8 mouse cellular contexts compared by ENCODE assay signal in the genomic region with DNA sequence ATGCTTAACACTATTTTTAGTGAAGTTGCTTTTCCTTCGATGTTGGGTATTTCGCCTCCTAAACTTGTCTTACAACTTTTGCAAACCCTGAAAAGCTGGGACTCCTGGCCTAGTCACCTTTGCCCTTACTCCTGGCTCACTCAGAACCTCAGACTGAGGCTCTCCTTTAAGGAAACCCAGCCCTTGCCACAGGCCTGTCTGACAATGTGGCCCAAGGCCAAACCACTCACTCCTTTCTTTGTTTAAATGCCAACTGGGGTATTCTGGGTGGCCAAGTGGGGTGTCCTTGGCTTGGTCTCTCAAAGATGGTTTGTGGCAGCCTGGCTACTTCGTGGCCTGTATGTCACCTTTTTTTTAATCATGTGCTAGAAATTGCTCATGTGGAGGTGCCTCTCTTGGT. TPM values are rescaled to one million over a fixed set of nuclear protein-coding genes. Genes with fewer than 3 reads are reported as not detected.
DNase-seq lines count a peak whose midpoint lies in the region; ATAC-seq and TF ChIP-seq lines count a peak whose summit lies in the region.

No protein-coding gene starts in this region.

- intact Hi-C loops in heart, adult 2 months (cut with DNase I), result no loop called here
- intact Hi-C loops in heart, postnatal 36 days (cut with DNase I), result loop anchor here (2.0 kb wide), 1 partner anchor 54 kb away; a partner anchor contains a TSS

- H3K27me3 ChIP-seq in heart, adult 2 months (ENCODE audit: control insufficient read depth, insufficient read depth, low read length), result no peaks in the 10 kb centered on the region
- H3K27me3 ChIP-seq in forebrain, embryonic 11.5 days (ENCODE audit: control insufficient read depth, insufficient read depth, low read length), result no peaks in the 10 kb centered on the region

- H3K4me2 ChIP-seq in forebrain, embryonic 11.5 days (ENCODE audit: low read depth, low read length, severe bottlenecking), result peak overlapping the region; percentile 66

- H3K4me3 ChIP-seq in heart, adult 2 months, result peak overlapping the region; percentile 74; the same call in 1 of the 2 replicates
- H3K4me3 ChIP-seq in ES-E14 (ENCODE audit: insufficient read depth in 1 of 2, low read depth in 1 of 2, low read length in 2 of 2, poor library complexity in 1 of 2, severe bottlenecking in 1 of 2) (peak overlapping the region; percentile 83 to 99), macrophage (ENCODE audit: inconsistent target) (peak overlapping the region; percentile 83)
- peak overlapping the region; percentile 96 for H3K4me3 ChIP-seq in forebrain, embryonic 11.5 days (ENCODE audit: low read depth, low read length)

- H3K79me2 ChIP-seq in heart, adult 2 months (replicated peaks; ENCODE audit: control insufficient read depth, insufficient read depth, low read length), result no peaks in the 10 kb centered on the region
- H3K79me2 ChIP-seq in macrophage (ENCODE audit: inconsistent target), result peaks cover 43% of the 10 kb centered on the region

- no peak overlapping the region for H3K9ac ChIP-seq in heart, adult 2 months (ENCODE audit: low read depth, low read length)
- peak overlapping the region; percentile 39 for H3K9ac ChIP-seq in ES-E14 (ENCODE audit: insufficient read depth, low read depth, low read length, poor library complexity, severe bottlenecking)
- peak overlapping the region; percentile 97 for H3K9ac ChIP-seq in forebrain, embryonic 11.5 days (ENCODE audit: low read length)

- WGBS in heart, adult 2 months, result 18% methylated on average over 3 of the region's 3 CpGs
- whole genome bisulfite sequencing in forebrain, embryonic 11.5 days, result 7% methylated on average over 3 of the region's 3 CpGs
- 0% methylated on average over 3 of the region's 3 CpGs for WGBS in macrophage (ENCODE audit: missing documents)

- ATAC-seq in forebrain, embryonic 11.5 days (replicated peaks; ENCODE audit: low FRiP score), result no peak

- no peak for TF ChIP-seq CTCF in heart, adult 2 months (IDR thresholded peaks at IDR 0.05)

- in situ Hi-C loops in ES-E14 (cut with MboI; ENCODE audit: low sequenced_read_pairs in 2 of 2, unreplicated experiment in 2 of 2), result loop anchor here in 1 of 2 experiments (25.0 kb wide), 1 partner anchor 211 kb away; no protein-coding TSS in a partner anchor

- H3K27ac ChIP-seq in heart, adult 2 months, result no peak overlapping the region; the same call in 1 of the 2 replicates
- H3K27ac ChIP-seq in ES-E14 (ENCODE audit: insufficient read depth, low read depth, low read length, poor library complexity, severe bottlenecking) (no peak overlapping the region), macrophage (peak overlapping the region; percentile 53)
- H3K27ac ChIP-seq in forebrain, embryonic 11.5 days (ENCODE audit: low read depth, low read length), result peak overlapping the region; percentile 87; the same call in 1 of the 2 replicates

- H3K36me3 ChIP-seq in heart, adult 2 months (ENCODE audit: control insufficient read depth, insufficient read depth, low read length), result peaks cover 3% of the 10 kb centered on the region
- peaks cover 31% of the 10 kb centered on the region for H3K36me3 ChIP-seq in ES-E14 (ENCODE audit: control insufficient read depth, insufficient read depth, low read length, poor library complexity, severe bottlenecking)
- peaks cover 23% of the 10 kb centered on the region for H3K36me3 ChIP-seq in forebrain, embryonic 11.5 days (ENCODE audit: control insufficient read depth, insufficient read depth, low read length)
- H3K36me3 ChIP-seq in macrophage (ENCODE audit: inconsistent target), result peaks cover 21% of the 10 kb centered on the region

- TF ChIP-seq EP300 in heart, adult 2 months (IDR thresholded peaks at IDR 0.05; ENCODE audit: insufficient read depth, low read depth, low read length), result no peak

- H3K9me3 ChIP-seq in ES-E14 (ENCODE audit: control insufficient read depth, insufficient read depth, low read depth, low read length), result no peaks in the 10 kb centered on the region
- no peaks in the 10 kb centered on the region for H3K9me3 ChIP-seq in forebrain, embryonic 11.5 days (ENCODE audit: control insufficient read depth, low read length)

- H3K4me1 ChIP-seq in heart, adult 2 months (ENCODE audit: control insufficient read depth, insufficient read depth, low read length), result no peaks in the 10 kb centered on the region
- H3K4me1 ChIP-seq in ES-E14 (ENCODE audit: control insufficient read depth in 2 of 2, insufficient read depth in 2 of 2, low read length in 2 of 2, poor library complexity in 1 of 2), result peaks cover 4 to 11% of the 10 kb centered on the region in 2 experiments; a peak in 2 of 4 replicates
- no peaks in the 10 kb centered on the region for H3K4me1 ChIP-seq in forebrain, embryonic 11.5 days (replicated peaks; ENCODE audit: control insufficient read depth, insufficient read depth, low read length)

- no peak for DNase-seq in heart, adult 2 months
- no peak for DNase-seq in heart, postnatal 36 days
- DNase-seq in ES-E14 (ENCODE audit: low read depth, low spot score), result no peak
- DNase-seq in forebrain, embryonic 11.5 days (ENCODE audit: low spot score), result no peak
- DNase-seq in kidney, adult 8-10 months, result peak; percentile 37 to 45
- DNase-seq in layer of hippocampus, adult 8-10 months (ENCODE audit: low spot score in 2 of 2), result no peak
- no peak for DNase-seq in gastrocnemius, postnatal 4 days (ENCODE audit: low spot score in 2 of 2)

- TF ChIP-seq POLR2A in heart, adult 2 months (IDR thresholded peaks at IDR 0.05; ENCODE audit: insufficient read depth, low read depth, low read length), result no peak

TF ChIP-seq in ES-E14, 5 proteins besides CTCF, POLR2A, EP300 and RAD21:
- TF ChIP-seq MAFK (IDR thresholded peaks at IDR 0.05; ENCODE audit: insufficient read depth, low read depth, low read length) (no peak), ZNF384 (IDR thresholded peaks at IDR 0.05; ENCODE audit: low read depth, low read length) (no peak), CHD2 (IDR thresholded peaks at IDR 0.05; ENCODE audit: low read depth, low read length) (no peak), ZC3H11A (IDR thresholded peaks at IDR 0.05; ENCODE audit: borderline replicate concordance, low read depth, low read length) (no peak), HCFC1 (IDR thresholded peaks at IDR 0.05; ENCODE audit: borderline replicate concordance, insufficient read depth, low read length) (no peak)
TF ChIP-seq in ES-E14: peak in this region for 0.

RNA-seq across cellular contexts. Expression of a gene that starts 1.4 kb away (rescaled TPM):
- 1 to 10 TPM; 4.4 to 4.9 TPM for total RNA-seq in heart, adult 2 months (2021)
- 2.1 and 2.8 TPM in 2 replicates for polyA plus RNA-seq in heart, adult 2 months (2012; rRNA removed)
- total RNA-seq in heart, postnatal 36 days (2021), result 1 to 10 TPM; 4.4 to 6.3 TPM
- 48.5 and 58.3 TPM in 2 replicates for total RNA-seq in ES-E14 (2012; rRNA removed)
- 42.3 and 45.8 TPM in 2 replicates for polyA plus RNA-seq in forebrain, embryonic 11.5 days (2014; fragmentation: Nextera tagmentation; extraction: Ambion mirVana)
- 10 to 100 TPM in 16 of 26 experiments, 1 to 10 TPM in 10; 3.1 to 26.5 (median 13.8) TPM for total RNA-seq in macrophage (2018; cell fraction: chromatin; rRNA removed)
- total RNA-seq in macrophage (2018; cell fraction: cytosol; rRNA removed), result 1 to 10 TPM; 2.9 to 8.6 (median 7.4) TPM
- 10 to 100 TPM in 12 of 26 experiments, 1 to 10 TPM in 14; 3.0 to 35.4 (median 8.7) TPM for total RNA-seq in macrophage (2018; cell fraction: nucleus; rRNA removed)
- 6.2 to 15.8 TPM (median 6.5 TPM) in 3 replicates for polyA plus RNA-seq in macrophage (2018)
- total RNA-seq in layer of hippocampus, adult 8-10 months (2022), result 1 to 10 TPM; 5.1 to 7.7 (median 6.4) TPM
- 10 to 100 TPM; 13.9 TPM for total RNA-seq in gastrocnemius, postnatal 4 days (2021)

RNA-seq across cellular contexts. Expression of a gene that starts 27.3 kb away (rescaled TPM):
- total RNA-seq in heart, adult 2 months (2021), result not detected
- 0.35 and 1.5 TPM in 2 replicates for polyA plus RNA-seq in heart, adult 2 months (2012; rRNA removed)
- not detected for total RNA-seq in heart, postnatal 36 days (2021)
- total RNA-seq in ES-E14 (2012; rRNA removed), result not detected in 2 replicates
- 0.44 TPM in 1 of 2 replicates, not detected in the other for polyA plus RNA-seq in forebrain, embryonic 11.5 days (2014; fragmentation: Nextera tagmentation; extraction: Ambion mirVana)
- total RNA-seq in macrophage (2018; cell fraction: chromatin; rRNA removed), result not detected
- 1 to 10 TPM in 2 of 26 experiments, under 1 TPM in 23, not detected in 1; 0.26 to 2.0 (median 0.61) TPM for total RNA-seq in macrophage (2018; cell fraction: cytosol; rRNA removed)
- not detected for total RNA-seq in macrophage (2018; cell fraction: nucleus; rRNA removed)
- polyA plus RNA-seq in macrophage (2018), result 0.67 to 1.3 TPM in 2 of 3 replicates, not detected in the other
- not detected for total RNA-seq in layer of hippocampus, adult 8-10 months (2022)
- 1 to 10 TPM in 1 of 2 experiments, under 1 TPM in 1; 0.39 to 1.4 TPM for total RNA-seq in gastrocnemius, postnatal 4 days (2021)

RNA-seq across cellular contexts. Expression of a gene that starts 44.2 kb away (rescaled TPM):
- 10 to 100 TPM; 20.1 to 20.6 TPM for total RNA-seq in heart, adult 2 months (2021)
- 31.0 and 43.0 TPM in 2 replicates for polyA plus RNA-seq in heart, adult 2 months (2012; rRNA removed)
- 10 to 100 TPM; 17.9 to 18.5 TPM for total RNA-seq in heart, postnatal 36 days (2021)
- 37.7 and 46.5 TPM in 2 replicates for total RNA-seq in ES-E14 (2012; rRNA removed)
- polyA plus RNA-seq in forebrain, embryonic 11.5 days (2014; fragmentation: Nextera tagmentation; extraction: Ambion mirVana), result 98.6 and 105 TPM in 2 replicates
- 10 to 100 TPM in 18 of 26 experiments, 1 to 10 TPM in 8; 1.9 to 24.8 (median 11.6) TPM for total RNA-seq in macrophage (2018; cell fraction: chromatin; rRNA removed)
- total RNA-seq in macrophage (2018; cell fraction: cytosol; rRNA removed), result 10 to 100 TPM in 24 of 26 experiments, 1 to 10 TPM in 2; 8.0 to 22.8 (median 15.2) TPM
- 10 to 100 TPM in 11 of 26 experiments, 1 to 10 TPM in 15; 4.5 to 19.4 (median 9.4) TPM for total RNA-seq in macrophage (2018; cell fraction: nucleus; rRNA removed)
- polyA plus RNA-seq in macrophage (2018), result 12.4 to 23.1 TPM (median 13.3 TPM) in 3 replicates
- total RNA-seq in layer of hippocampus, adult 8-10 months (2022), result 10 to 100 TPM; 11.7 to 15.0 (median 14.4) TPM
- total RNA-seq in gastrocnemius, postnatal 4 days (2021), result 10 to 100 TPM; 24.2 to 30.3 TPM

RNA-seq across cellular contexts. Expression of a gene that starts 54.5 kb away (rescaled TPM):
- 100 to 1,000 TPM; 279 to 331 TPM for total RNA-seq in heart, adult 2 months (2021)
- 172 and 183 TPM in 2 replicates for polyA plus RNA-seq in heart, adult 2 months (2012; rRNA removed)
- total RNA-seq in heart, postnatal 36 days (2021), result 100 to 1,000 TPM; 316 to 318 TPM
- total RNA-seq in ES-E14 (2012; rRNA removed), result 56.7 and 61.4 TPM in 2 replicates
- 76.2 and 77.7 TPM in 2 replicates for polyA plus RNA-seq in forebrain, embryonic 11.5 days (2014; fragmentation: Nextera tagmentation; extraction: Ambion mirVana)
- 100 to 1,000 TPM; 148 to 574 (median 186) TPM for total RNA-seq in macrophage (2018; cell fraction: chromatin; rRNA removed)
- total RNA-seq in macrophage (2018; cell fraction: cytosol; rRNA removed), result 100 to 1,000 TPM in 10 of 26 experiments, 10 to 100 TPM in 16; 68.7 to 132 (median 94.2) TPM
- 100 to 1,000 TPM in 24 of 26 experiments, 10 to 100 TPM in 2; 88.2 to 457 (median 140) TPM for total RNA-seq in macrophage (2018; cell fraction: nucleus; rRNA removed)
- 55.4 to 76.9 TPM (median 66.0 TPM) in 3 replicates for polyA plus RNA-seq in macrophage (2018)
- 100 to 1,000 TPM; 568 to 629 (median 583) TPM for total RNA-seq in layer of hippocampus, adult 8-10 months (2022)
- total RNA-seq in gastrocnemius, postnatal 4 days (2021), result 100 to 1,000 TPM; 510 to 546 TPM

Comparison
In these comparisons a context has a peak if more than half of its experiments do, and no peak if none do; other contexts are left out.
1. DNase-seq: peak in kidney, adult 8-10 months (2 of 2); none in heart, adult 2 months (0 of 2), heart, postnatal 36 days (0 of 2), ES-E14 (single experiment), forebrain, embryonic 11.5 days (single experiment), layer of hippocampus, adult 8-10 months (0 of 2) and gastrocnemius, postnatal 4 days (0 of 2).
2. H3K27ac ChIP-seq: peak in forebrain, embryonic 11.5 days (single experiment) and macrophage (single experiment); none in heart, adult 2 months (single experiment) and ES-E14 (single experiment).
3. Peak in every context shown above with its lines, with median percentiles within 50 percentile points of each other: H3K4me3 ChIP-seq.